Mouse (Mus musculus) kidney, adult 2 months (tissue): ENCODE results near the gene Iqcf1.

Experiments used
- CTCF ChIP-seq: fragments of 200-500 bp; conservative IDR thresholded peaks from 2 replicates; pipeline ENCODE4 v1.5.1; 2011; ENCODE audit warnings: low read depth, mild to moderate bottlenecking, control low read depth, low read length, moderate library complexity, mixed read lengths; ENCODE audit not compliant: insufficient read depth, insufficient read length
- POLR2A ChIP-seq: fragments of 200-500 bp; IDR thresholded peaks from one replicate; pipeline ENCODE4 v1.6.1; 2011; ENCODE audit warnings: low read depth, low read length, control low read depth

DNA sequence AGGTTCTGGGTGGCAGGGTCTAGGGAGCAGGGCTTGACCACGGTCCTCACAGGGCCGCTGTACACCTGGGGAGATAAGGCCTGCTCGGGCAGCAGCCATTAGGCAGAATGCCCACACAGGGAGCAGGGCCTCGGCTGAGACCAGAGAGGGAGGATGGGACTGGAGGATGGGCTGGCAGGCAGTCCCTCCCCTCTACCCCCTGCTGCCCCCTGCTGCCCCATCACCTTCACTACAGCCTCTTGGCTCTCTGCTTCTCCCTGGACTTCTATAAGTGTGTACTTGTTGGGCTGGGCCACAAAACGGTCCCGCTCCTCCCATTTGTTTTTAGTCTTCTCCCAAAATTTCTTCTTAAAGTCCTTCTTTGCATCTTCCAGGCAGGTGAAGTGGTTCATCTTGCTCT is 25.3 kb upstream of the Iqcf1 start:
- TF ChIP-seq CTCF (peak; percentile 79), POLR2A (no peak)
